Mouse (Mus musculus) embryonic facial prominence, embryonic 10.5 days (tissue): ENCODE data around the gene Sv2a. TPM values are rescaled to one million over a fixed set of nuclear protein-coding genes. Genes with fewer than 3 reads are reported as not detected.
"Not testable (repeated sequence)": the region's sequence is repeated elsewhere in the genome, so short reads cannot be mapped to it uniquely, and the experiment has no call there.

ENCODE experiments used
- DNase-seq: peaks from one replicate; pipeline ENCODE4 v3.0.0-alpha.2; 2017; ENCODE audit warnings: low spot score
- H3K27ac ChIP-seq: fragments of 300-500 bp; sonication (generic); replicated peaks from 2 replicates; pipeline ENCODE4 v1.5.1; 2016; ENCODE audit warnings: mild to moderate bottlenecking
- H3K27me3 ChIP-seq: fragments of 300-500 bp; sonication (generic); replicated peaks from 2 replicates; pipeline ENCODE4 v1.6.1; 2016; ENCODE audit warnings: low read depth, mild to moderate bottlenecking; ENCODE audit not compliant: poor library complexity, severe bottlenecking
- H3K36me3 ChIP-seq: fragments of 300-500 bp; sonication (generic); replicated peaks from 2 replicates; pipeline ENCODE4 v1.6.1; 2016; ENCODE audit warnings: mild to moderate bottlenecking, moderate library complexity
- H3K4me1 ChIP-seq: fragments of 300-500 bp; sonication (generic); 2 replicates; pipeline ENCODE4 v1.6.1; 2016
- H3K4me3 ChIP-seq: fragments of 300-500 bp; sonication (generic); 2 replicates; pipeline ENCODE4 v1.5.1; 2016; ENCODE audit warnings: mild to moderate bottlenecking, moderate library complexity
- H3K9me3 ChIP-seq: fragments of 300-500 bp; sonication (generic); 2 replicates; pipeline ENCODE4 v1.6.1; 2016; ENCODE audit warnings: mild to moderate bottlenecking
- WGBS: fragments of 180-500 bp; shearing (Covaris S2); methylation state at CpG from one replicate; pipeline ENCODE4 v1.1.7; 2016; 5-methylcytosine and 5-hydroxymethylcytosine counted together
- polyA plus RNA-seq: library from polyadenylated mRNA; unstranded; fragments of >200 nt; fragmentation: Nextera tagmentation; extraction: Ambion mirVana; gene quantifications from 2 replicates; pipeline ENCODE4 v1.2.1, GENCODE M21; 2016

The Sv2a gene
- polyA plus RNA-seq, 1 experiment from 2014 or later: 3.9 TPM

- H3K27ac ChIP-seq: peak within 1 kb of the TSS; percentile 83
- DNase-seq: peak; percentile 24
- peaks cover 5% of the 10 kb centered on the region; the same call in 1 of the 2 replicates for H3K27me3 ChIP-seq
- H3K4me3 ChIP-seq: peak within 1 kb of the TSS; percentile 64
- WGBS: 11% methylated on average over 16 of the region's 16 CpGs
- H3K36me3 ChIP-seq: no peaks in the 10 kb centered on the region; the same call in 1 of the 2 replicates
- peaks cover 32% of the 10 kb centered on the region for H3K4me1 ChIP-seq
- H3K9me3 ChIP-seq: no peaks in the 10 kb centered on the region
Measured at GRCm38 (mm10) chr3:96161869-96162840, 18.8 kb upstream of the Sv2a start, which contains the start of gene Mtmr11. Gene Mtmr11 (plus strand): TSS chr3:96162004.

DNA sequence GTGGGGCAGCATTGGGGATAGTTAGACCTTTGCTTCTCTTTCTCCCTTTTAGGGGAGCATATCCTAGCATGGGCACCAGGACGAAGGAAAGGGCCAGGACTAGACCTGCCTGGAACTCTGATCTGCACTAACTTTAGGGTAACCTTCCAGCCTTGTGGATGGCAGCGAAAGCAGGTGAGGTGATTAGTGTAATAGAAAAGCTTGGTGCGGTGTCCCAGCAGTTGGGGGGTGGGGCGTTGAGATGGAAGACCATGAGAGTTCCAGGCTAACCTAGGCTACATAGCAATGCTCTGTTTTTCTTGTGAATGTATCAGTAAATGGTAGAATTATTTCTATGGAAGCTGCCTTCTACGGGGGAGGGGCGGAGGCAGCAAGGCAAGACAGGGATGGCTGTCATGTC lies 17.9 kb upstream of the Sv2a start:
- H3K27ac ChIP-seq: no peak overlapping the region
- WGBS: 88% methylated on average over 6 of the region's 6 CpGs
- H3K27me3 ChIP-seq: peaks cover 5% of the 10 kb centered on the region; the same call in 1 of the 2 replicates
- peaks cover 32% of the 10 kb centered on the region for H3K4me1 ChIP-seq
- no peaks in the 10 kb centered on the region; the same call in 1 of the 2 replicates for H3K36me3 ChIP-seq
- peak overlapping the region; percentile 64; the same call in 1 of the 2 replicates for H3K4me3 ChIP-seq
- H3K9me3 ChIP-seq: no peaks in the 10 kb centered on the region
- DNase-seq: no peak

- H3K27ac ChIP-seq: no peak overlapping the region
- H3K4me3 ChIP-seq: no peak overlapping the region
- H3K27me3 ChIP-seq: peaks cover 2% of the 10 kb centered on the region; the same call in 1 of the 2 replicates
- H3K4me1 ChIP-seq: peaks cover 32% of the 10 kb centered on the region
- WGBS: 79% methylated on average over 12 of the region's 12 CpGs
- H3K9me3 ChIP-seq: no peaks in the 10 kb centered on the region
- no peak for DNase-seq
- peaks cover 25% of the 10 kb centered on the region for H3K36me3 ChIP-seq
Measured at GRCm38 (mm10) chr3:96168466-96169158, 12.3 kb upstream of the Sv2a start.

DNA sequence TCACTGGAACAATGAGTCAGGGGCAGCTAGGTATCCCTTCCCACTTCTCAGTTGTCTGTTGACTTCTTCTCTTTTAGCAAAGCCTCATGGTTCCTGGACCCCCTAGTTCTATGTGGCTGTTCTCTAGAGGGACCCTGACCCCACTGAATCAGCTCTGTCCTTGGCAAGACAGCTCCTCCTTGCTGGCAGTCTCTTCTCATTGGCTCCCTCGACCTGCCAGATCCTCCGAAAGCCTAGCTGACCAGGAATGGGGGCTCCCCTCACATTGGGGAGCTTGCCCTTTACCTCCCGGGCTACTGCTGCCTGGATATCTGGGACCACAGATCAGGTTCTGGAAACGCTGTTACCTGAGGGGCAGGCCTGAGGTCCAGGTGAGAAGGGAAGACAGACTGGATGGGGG lies 10.7 kb upstream of the Sv2a start:
- no peaks in the 10 kb centered on the region for H3K27me3 ChIP-seq
- no peaks in the 10 kb centered on the region for H3K9me3 ChIP-seq
- DNase-seq: no peak
- H3K36me3 ChIP-seq: peaks cover 42% of the 10 kb centered on the region
- 90% methylated on average over 4 of the region's 4 CpGs for WGBS
- H3K4me3 ChIP-seq: peak overlapping the region; percentile 92; the same call in 1 of the 2 replicates
- H3K4me1 ChIP-seq: peaks cover 46% of the 10 kb centered on the region
- peak overlapping the region; percentile 49 for H3K27ac ChIP-seq

DNA sequence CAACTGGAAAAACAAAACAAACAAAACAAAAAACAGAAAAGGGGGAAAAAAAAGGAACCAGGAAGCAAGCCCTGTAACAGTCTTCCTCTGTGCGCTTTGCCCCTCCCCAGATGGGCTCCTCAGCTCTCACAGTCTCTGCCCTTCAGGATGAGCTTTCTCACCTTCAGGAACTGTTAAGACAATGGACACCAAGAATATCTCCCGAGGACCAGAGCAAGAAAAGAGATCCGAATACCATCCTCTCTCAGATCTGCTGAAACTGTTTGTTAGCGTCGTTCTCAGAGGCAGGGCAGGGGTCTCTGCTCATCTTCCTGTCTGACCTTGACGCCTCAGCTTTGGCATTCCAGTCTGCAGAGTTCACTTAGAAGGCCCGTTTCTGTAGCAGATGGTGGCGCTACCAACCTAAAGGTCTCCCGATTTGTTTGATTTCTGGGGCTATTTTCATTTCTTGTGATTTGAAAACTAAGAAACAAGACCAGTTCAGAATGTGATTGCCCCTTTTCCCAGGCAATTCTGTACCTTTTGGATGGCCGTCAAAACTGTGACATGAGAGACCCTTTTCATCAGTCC lies 9.9 kb upstream of the Sv2a start:
- Histone ChIP-seq H3K36me3 (peaks cover 49% of the 10 kb centered on the region), H3K27me3 (no peaks in the 10 kb centered on the region), H3K27ac (peak overlapping the region; percentile 96), H3K4me1 (peaks cover 46% of the 10 kb centered on the region), H3K9me3 (no peaks in the 10 kb centered on the region), H3K4me3 (peak overlapping the region; percentile 92)
- 76% methylated on average over 10 of the region's 10 CpGs for WGBS
- no peak for DNase-seq

GRCm38 (mm10) chr3:96171583-96172196 lies 9.3 kb upstream of the Sv2a start:
- WGBS: 24% methylated on average over 18 of the region's 18 CpGs
- no peaks in the 10 kb centered on the region for H3K27me3 ChIP-seq
- DNase-seq: no peak
- no peaks in the 10 kb centered on the region for H3K9me3 ChIP-seq
- H3K4me3 ChIP-seq: peak overlapping the region; percentile 92
- H3K27ac ChIP-seq: peak overlapping the region; percentile 96
- peaks cover 46% of the 10 kb centered on the region for H3K4me1 ChIP-seq
- H3K36me3 ChIP-seq: peaks cover 56% of the 10 kb centered on the region

DNA sequence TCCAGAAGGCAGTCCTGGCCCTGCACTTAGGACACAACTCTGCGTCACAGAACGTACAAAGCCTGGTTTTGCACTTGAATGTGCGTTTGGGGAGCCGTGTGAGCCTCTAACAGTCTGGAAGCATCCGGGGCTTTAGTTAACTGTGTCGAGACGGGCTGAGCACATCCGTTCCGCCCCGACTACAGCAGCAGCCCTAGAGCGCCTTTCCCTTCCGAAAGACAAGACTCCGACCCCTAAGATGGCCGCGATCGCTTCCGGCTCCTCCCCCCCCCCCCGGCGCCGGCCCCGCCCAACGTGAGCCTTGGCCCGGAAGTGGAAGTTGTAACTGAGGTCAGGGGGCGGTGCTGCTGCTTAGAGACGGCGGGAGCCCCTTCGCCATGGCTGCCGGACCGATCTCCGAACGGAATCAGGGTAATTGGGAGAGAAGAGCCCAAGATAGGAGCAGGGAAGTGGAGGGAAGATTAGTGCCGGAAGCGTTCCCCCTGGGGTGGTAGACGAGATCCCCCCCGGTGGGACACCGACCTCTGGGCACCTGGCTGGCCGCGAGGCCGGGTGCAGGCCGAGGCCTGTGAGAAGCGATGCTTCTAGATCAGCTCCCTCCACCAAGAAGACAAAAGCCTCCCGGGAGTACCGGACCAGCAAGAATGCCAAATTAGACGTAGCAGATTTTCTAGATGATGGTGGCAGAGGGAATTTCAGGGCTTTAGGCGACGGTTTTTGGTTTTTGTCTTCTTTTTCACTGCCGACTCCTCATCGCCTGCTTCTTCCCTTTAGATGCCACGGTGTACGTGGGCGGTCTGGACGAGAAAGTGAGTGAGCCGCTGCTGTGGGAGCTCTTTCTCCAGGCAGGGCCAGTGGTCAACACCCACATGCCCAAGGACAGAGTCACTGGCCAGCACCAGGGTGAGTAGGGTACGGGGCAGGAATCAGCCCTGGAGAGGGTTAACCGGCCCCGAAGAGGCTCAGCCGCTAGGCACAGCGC lies 8.5 kb upstream of the Sv2a start, which contains the start of gene Sf3b4:
Gene Sf3b4 (plus strand): TSS at position 136 of the 982 bp plus-strand sequence.
- peaks cover 63% of the 10 kb centered on the region for H3K36me3 ChIP-seq
- H3K4me3 ChIP-seq: peak within 1 kb of the TSS; percentile 92
- H3K27me3 ChIP-seq: no peaks in the 10 kb centered on the region
- peaks cover 46% of the 10 kb centered on the region for H3K4me1 ChIP-seq
- H3K27ac ChIP-seq: peak within 1 kb of the TSS; percentile 96
- WGBS: under 1% methylated on average over 58 of the region's 58 CpGs
- no peaks in the 10 kb centered on the region for H3K9me3 ChIP-seq
- peak; percentile 97 for DNase-seq

GRCm38 (mm10) chr3:96173185-96173584 lies 7.8 kb upstream of the Sv2a start:
- WGBS: 38% methylated on average over 7 of the region's 7 CpGs
- no peaks in the 10 kb centered on the region for H3K27me3 ChIP-seq
- DNase-seq: no peak
- H3K4me3 ChIP-seq: peak overlapping the region; percentile 92
- H3K9me3 ChIP-seq: no peaks in the 10 kb centered on the region
- H3K27ac ChIP-seq: peak overlapping the region; percentile 96
- H3K36me3 ChIP-seq: peaks cover 70% of the 10 kb centered on the region
- peaks cover 46% of the 10 kb centered on the region for H3K4me1 ChIP-seq

- 92% methylated on average over 4 of the region's 4 CpGs for WGBS
- H3K4me1 ChIP-seq: peaks cover 39% of the 10 kb centered on the region
- not testable (repeated sequence) for H3K27me3 ChIP-seq, H3K27ac ChIP-seq, DNase-seq, H3K9me3 ChIP-seq
- H3K4me3 ChIP-seq: peak overlapping the region; percentile 92
- peaks cover 71% of the 10 kb centered on the region for H3K36me3 ChIP-seq
Measured at GRCm38 (mm10) chr3:96174042-96174441, 6.9 kb upstream of the Sv2a start.

DNA sequence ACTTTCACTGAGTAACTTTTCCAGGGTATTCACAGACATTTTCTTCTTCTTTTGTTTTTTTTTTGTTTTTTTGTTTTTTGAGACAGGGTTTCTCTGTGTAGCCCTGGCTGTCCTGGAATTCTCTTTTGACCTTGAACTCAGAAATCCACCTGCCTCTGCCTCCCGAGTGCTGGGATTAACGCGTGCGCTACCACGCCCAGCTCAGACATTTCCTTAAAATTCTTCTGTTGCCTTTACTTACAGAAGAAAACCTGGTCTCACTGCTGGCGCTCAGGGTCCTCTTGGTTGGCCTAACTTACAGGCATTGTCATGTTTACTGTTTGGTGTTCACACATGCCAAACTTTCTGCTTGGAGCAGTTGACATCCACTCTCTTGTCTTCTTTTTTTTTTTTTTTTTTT lies 5.7 kb upstream of the Sv2a start:
- 93% methylated on average over 6 of the region's 6 CpGs for WGBS
- peaks cover 36% of the 10 kb centered on the region for H3K4me1 ChIP-seq
- no peaks in the 10 kb centered on the region for H3K27me3 ChIP-seq
- H3K36me3 ChIP-seq: peaks cover 61% of the 10 kb centered on the region
- no peak for DNase-seq
- no peak overlapping the region for H3K4me3 ChIP-seq
- no peak overlapping the region for H3K27ac ChIP-seq
- no peaks in the 10 kb centered on the region for H3K9me3 ChIP-seq

DNA sequence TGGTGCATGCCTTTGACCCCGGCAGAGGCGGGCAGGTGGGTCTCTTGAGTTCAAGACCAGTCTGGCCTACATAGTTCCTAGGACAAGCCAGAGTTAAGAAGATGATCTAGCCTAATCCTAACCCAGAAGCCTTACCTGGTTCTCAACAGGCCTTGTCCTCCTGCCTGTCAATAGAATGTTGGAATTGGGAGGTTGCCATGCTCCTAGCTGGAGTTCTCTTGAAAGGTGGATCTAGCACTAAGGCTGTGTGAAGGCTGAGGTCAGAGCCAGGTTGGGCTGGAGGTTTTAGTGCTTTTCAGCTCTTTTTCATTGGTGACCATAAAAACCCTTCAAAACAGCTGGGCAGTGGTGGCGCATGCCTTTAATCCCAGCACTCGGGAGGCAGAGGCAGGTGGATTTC lies 2.5 kb upstream of the Sv2a start:
- no peak for DNase-seq
- peaks cover 46% of the 10 kb centered on the region for H3K4me1 ChIP-seq
- H3K27me3 ChIP-seq: no peaks in the 10 kb centered on the region
- peaks cover 57% of the 10 kb centered on the region for H3K36me3 ChIP-seq
- H3K27ac ChIP-seq: no peak overlapping the region
- H3K9me3 ChIP-seq: no peaks in the 10 kb centered on the region
- 92% methylated on average over 4 of the region's 4 CpGs for WGBS
- no peak overlapping the region for H3K4me3 ChIP-seq
